Mouse (Mus musculus) hindlimb bud, embryonic 11.5 days (tissue): ENCODE data around the gene Prr32.

Source experiments
- DNase-seq: peaks from one replicate; pipeline ENCODE4 v3.0.0-alpha.2; 2012; ENCODE audit warnings: low read depth, low spot score; ENCODE audit errors: extremely low spot score

Gene Prr32

DNA sequence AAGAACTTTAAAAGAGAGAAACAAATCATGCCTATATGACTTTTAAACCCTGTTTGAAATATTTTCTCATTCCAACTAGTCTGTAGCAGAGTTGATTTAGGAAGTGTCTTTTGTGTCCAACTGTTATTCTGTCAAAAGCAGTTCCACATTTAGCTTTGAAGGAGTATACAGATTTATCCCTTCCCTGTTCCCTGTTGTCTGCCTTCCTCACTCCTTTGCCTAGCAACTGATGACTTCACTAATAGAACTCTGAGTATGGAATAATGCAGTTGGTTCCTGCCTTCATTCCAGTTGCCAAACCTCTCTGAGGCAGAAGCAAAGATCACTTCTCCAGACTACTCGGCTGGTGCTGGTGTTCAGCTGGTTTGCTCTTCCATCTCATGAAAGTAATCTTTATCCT is at the start of gene Prr32:
Gene Prr32 (plus strand): TSS at position 301 of the 400 bp plus-strand sequence.
- DNase-seq: no peak
